ENCODE assay signal across 24 mouse cellular contexts in the genomic region with DNA sequence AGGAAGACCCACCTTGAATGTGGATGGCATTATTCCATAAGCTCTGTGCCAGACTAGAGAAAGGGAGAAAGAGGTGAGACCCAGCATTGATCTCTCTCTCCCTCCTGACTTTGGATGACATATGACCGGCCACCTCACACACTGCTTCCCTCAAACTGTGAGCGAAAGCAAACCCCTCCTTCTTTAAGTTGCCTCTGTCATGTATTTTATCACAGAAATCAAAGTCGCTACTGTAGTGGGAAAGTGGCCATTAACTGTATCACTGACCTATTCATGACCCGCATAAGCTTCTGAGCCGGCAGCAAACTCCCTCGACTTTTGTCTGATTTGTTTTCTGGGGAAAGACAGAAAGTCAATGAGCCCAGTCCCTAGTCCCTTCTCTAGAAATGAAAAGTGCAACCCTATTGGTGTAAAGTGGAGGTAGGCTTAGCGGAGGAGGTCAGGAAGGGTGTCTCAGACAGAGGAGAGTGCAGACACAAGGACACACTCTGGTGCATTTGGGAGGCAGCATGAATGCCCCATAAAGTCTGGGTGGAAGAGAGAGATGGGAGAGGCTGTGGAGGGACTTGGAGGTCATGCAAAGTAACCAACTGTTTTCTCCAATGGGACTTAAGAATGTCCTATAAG.
DNase-seq lines count a peak whose midpoint lies in the region; ATAC-seq and TF ChIP-seq lines count a peak whose summit lies in the region.
"Had no signal": no experiment of that assay in that cellular context is flagged by ENCODE, and none has a peak within 500 bp of the region (broad histone marks: within the 10 kb centered on the region; RNA-seq: fewer than 3 reads in every experiment).

No protein-coding gene starts in this region.

- H3K4me2 ChIP-seq in kidney, embryonic 14.5 days (replicated peaks; ENCODE audit: low read depth, low read length) = no peak overlapping the region
- H3K4me2 ChIP-seq in kidney, embryonic 16.5 days (replicated peaks; ENCODE audit: low read depth, low read length) = no peak overlapping the region
- H3K4me2 ChIP-seq in lung, embryonic 16.5 days (ENCODE audit: low read depth, low read length) = no peak overlapping the region
- H3K4me2 ChIP-seq: embryonic facial prominence, embryonic 12.5 days; forebrain, embryonic 13.5 days; forebrain, embryonic 15.5 days had no signal

- DNase-seq in kidney, adult 2 months = no peak
- DNase-seq in kidney, adult 18-20 months = no peak
- DNase-seq in lung, postnatal 4 days = no peak
- DNase-seq: adrenal gland, adult 8-10 months; adrenal gland, postnatal 14 days; adrenal gland, postnatal 36 days; B cell, adult 2 months; cerebellum, adult 11-12 months; cerebellum, adult 2 months; cerebellum, adult 9-10 months; cerebellum, postnatal 10 days; cerebellum, postnatal 25 days had no signal

- peaks cover 4% of the 10 kb centered on the region; the same call in 1 of the 2 replicates for H3K4me1 ChIP-seq in kidney, embryonic 14.5 days (ENCODE audit: control insufficient read depth, insufficient read depth, low read length)
- H3K4me1 ChIP-seq in kidney, adult 2 months (ENCODE audit: control insufficient read depth, insufficient read depth, low read length) = no peaks in the 10 kb centered on the region
- H3K4me1 ChIP-seq in kidney, embryonic 16.5 days (ENCODE audit: insufficient read depth, low read length) = peaks cover 15% of the 10 kb centered on the region
- H3K4me1 ChIP-seq in lung, embryonic 16.5 days (replicated peaks; ENCODE audit: control insufficient read depth, insufficient read depth, low read length) = no peaks in the 10 kb centered on the region; the same call in 1 of the 2 replicates
- H3K4me1 ChIP-seq: embryonic facial prominence, embryonic 12.5 days; forebrain, embryonic 13.5 days; forebrain, embryonic 15.5 days had no signal

- TF ChIP-seq POLR2A in kidney, adult 2 months (IDR thresholded peaks at IDR 0.05; ENCODE audit: low read depth, low read length) = no peak

- no peak for TF ChIP-seq CTCF in kidney, adult 2 months (conservative IDR thresholded peaks at IDR 0.05; ENCODE audit: insufficient read depth, insufficient read length, low read depth, low read length)

- H3K4me3 ChIP-seq in kidney, embryonic 14.5 days (ENCODE audit: low read length) = no peak overlapping the region
- no peak overlapping the region for H3K4me3 ChIP-seq in kidney, adult 2 months (ENCODE audit: insufficient read depth, low read depth, low read length)
- H3K4me3 ChIP-seq in kidney, embryonic 16.5 days (ENCODE audit: low read length) = no peak overlapping the region
- H3K4me3 ChIP-seq in lung, embryonic 16.5 days (ENCODE audit: low read length) = no peak overlapping the region
- H3K4me3 ChIP-seq: embryonic facial prominence, embryonic 10.5 days; embryonic facial prominence, embryonic 12.5 days; forebrain, embryonic 13.5 days; forebrain, embryonic 15.5 days had no signal

- no peaks in the 10 kb centered on the region for H3K9me3 ChIP-seq in kidney, embryonic 14.5 days (ENCODE audit: control insufficient read depth, low read length)
- H3K9me3 ChIP-seq in kidney, embryonic 16.5 days (ENCODE audit: low read length) = no peaks in the 10 kb centered on the region
- H3K9me3 ChIP-seq in lung, embryonic 16.5 days (ENCODE audit: control insufficient read depth, low read length) = no peaks in the 10 kb centered on the region
- H3K9me3 ChIP-seq: embryonic facial prominence, embryonic 10.5 days; embryonic facial prominence, embryonic 12.5 days; forebrain, embryonic 13.5 days; forebrain, embryonic 15.5 days had no signal

- no peak overlapping the region; the same call in 1 of the 2 replicates for H3K27ac ChIP-seq in kidney, embryonic 14.5 days (ENCODE audit: low read depth, low read length)
- H3K27ac ChIP-seq in kidney, adult 2 months (ENCODE audit: insufficient read depth, low read depth, low read length) = no peak overlapping the region
- H3K27ac ChIP-seq in kidney, embryonic 16.5 days (ENCODE audit: low read length) = no peak overlapping the region
- peak overlapping the region; percentile 35 for H3K27ac ChIP-seq in lung, embryonic 16.5 days (ENCODE audit: low read length)
- H3K27ac ChIP-seq: embryonic facial prominence, embryonic 10.5 days; embryonic facial prominence, embryonic 12.5 days; forebrain, embryonic 13.5 days; forebrain, embryonic 15.5 days had no signal

- 39% methylated on average over 7 of the region's 7 CpGs for WGBS in kidney, embryonic 14.5 days
- 59% methylated on average over 7 of the region's 7 CpGs for WGBS in kidney, adult 2 months
- 35% methylated on average over 7 of the region's 7 CpGs for WGBS in kidney, embryonic 16.5 days
- WGBS in lung, embryonic 16.5 days = 73% methylated on average over 7 of the region's 7 CpGs

- no peaks in the 10 kb centered on the region for H3K36me3 ChIP-seq in kidney, embryonic 14.5 days (ENCODE audit: control insufficient read depth, insufficient read depth, low read length)
- H3K36me3 ChIP-seq in kidney, adult 2 months (ENCODE audit: control insufficient read depth, insufficient read depth, low read length) = no peaks in the 10 kb centered on the region
- no peaks in the 10 kb centered on the region for H3K36me3 ChIP-seq in kidney, embryonic 16.5 days (ENCODE audit: insufficient read depth, low read length)
- H3K36me3 ChIP-seq in lung, embryonic 16.5 days (ENCODE audit: control insufficient read depth, insufficient read depth, low read length) = no peaks in the 10 kb centered on the region
- H3K36me3 ChIP-seq: embryonic facial prominence, embryonic 10.5 days; embryonic facial prominence, embryonic 12.5 days; forebrain, embryonic 15.5 days; G1E had no signal

- ATAC-seq in kidney, embryonic 14.5 days (ENCODE audit: low FRiP score, low TSS enrichment) = peak; percentile 97
- ATAC-seq in kidney, embryonic 16.5 days (ENCODE audit: low FRiP score, low TSS enrichment) = peak; percentile 92
- no peak for ATAC-seq in lung, embryonic 16.5 days (ENCODE audit: low read depth)
- ATAC-seq: activated CD4-positive, CD25-positive, alpha-beta regulatory T cell, adult 4 months; CD4-positive, CD25-positive, alpha-beta regulatory T cell, adult 4 months; forebrain, embryonic 13.5 days; forebrain, embryonic 15.5 days; Patski had no signal

- H3K9ac ChIP-seq in kidney, embryonic 14.5 days (ENCODE audit: low read depth, low read length) = no peak overlapping the region
- no peak overlapping the region for H3K9ac ChIP-seq in kidney, embryonic 16.5 days (replicated peaks; ENCODE audit: low read length)
- H3K9ac ChIP-seq in lung, embryonic 16.5 days (ENCODE audit: low read length) = no peak overlapping the region
- H3K9ac ChIP-seq: embryonic facial prominence, embryonic 12.5 days; forebrain, embryonic 13.5 days; forebrain, embryonic 15.5 days had no signal

- no peaks in the 10 kb centered on the region for H3K27me3 ChIP-seq in kidney, embryonic 14.5 days (ENCODE audit: control insufficient read depth, insufficient read depth, low read length)
- H3K27me3 ChIP-seq in kidney, adult 2 months (replicated peaks; ENCODE audit: control insufficient read depth, insufficient read depth, low read length) = no peaks in the 10 kb centered on the region
- H3K27me3 ChIP-seq in kidney, embryonic 16.5 days (ENCODE audit: insufficient read depth, low read length) = no peaks in the 10 kb centered on the region
- H3K27me3 ChIP-seq in lung, embryonic 16.5 days (ENCODE audit: control insufficient read depth, insufficient read depth, low read depth, low read length) = no peaks in the 10 kb centered on the region
- H3K27me3 ChIP-seq: CH12.LX; embryonic facial prominence, embryonic 12.5 days; forebrain, embryonic 13.5 days; forebrain, embryonic 15.5 days had no signal
